Mouse (Mus musculus): Measurements from ENCODE around the gene Tbxas1. TPM values are rescaled to one million over a fixed set of nuclear protein-coding genes. Genes with fewer than 3 reads are reported as not detected.

Gene Tbxas1
- polyA plus RNA-seq, 1 experiment from 2014 or later: 2.7 TPM

- 85% methylated on average over 3 of the region's 3 CpGs for WGBS
- Histone ChIP-seq H3K27me3 (no peaks in the 10 kb centered on the region), H3K9me3 (no peaks in the 10 kb centered on the region), H3K4me3 (no peak overlapping the region), H3K4me1 (replicated peaks) (peaks cover 7% of the 10 kb centered on the region; the same call in 1 of the 2 replicates), H3K4me2 (no peak overlapping the region), H3K9ac (no peak overlapping the region), H3K27ac (replicated peaks) (no peak overlapping the region), H3K36me3 (no peaks in the 10 kb centered on the region)
- no peak for ATAC-seq (ENCODE audit: low FRiP score, low read depth)
Observed at GRCm38 (mm10) chr6:38901636-38902035, 26.4 kb downstream of the Tbxas1 start.

GRCm38 (mm10) chr6:38902820-38903439, 27.7 kb downstream of the Tbxas1 start:
- Histone ChIP-seq H3K36me3 (no peaks in the 10 kb centered on the region), H3K9me3 (no peaks in the 10 kb centered on the region), H3K4me2 (no peak overlapping the region), H3K27ac (replicated peaks) (no peak overlapping the region), H3K27me3 (no peaks in the 10 kb centered on the region), H3K4me1 (replicated peaks) (no peaks in the 10 kb centered on the region), H3K9ac (no peak overlapping the region), H3K4me3 (no peak overlapping the region)
- no peak for ATAC-seq (ENCODE audit: low FRiP score, low read depth)
- 93% methylated on average over 10 of the region's 10 CpGs for WGBS

- H3K27me3 ChIP-seq: no peaks in the 10 kb centered on the region
- no peaks in the 10 kb centered on the region for H3K9me3 ChIP-seq
- H3K9ac ChIP-seq: no peak overlapping the region
- no peaks in the 10 kb centered on the region for H3K36me3 ChIP-seq
- H3K4me2 ChIP-seq: no peak overlapping the region
- no peaks in the 10 kb centered on the region for H3K4me1 ChIP-seq (replicated peaks)
- no peak for ATAC-seq (ENCODE audit: low FRiP score, low read depth)
- 50% methylated on average over 6 of the region's 6 CpGs for WGBS
- no peak overlapping the region for H3K4me3 ChIP-seq
- H3K27ac ChIP-seq (replicated peaks): no peak overlapping the region
Observed at GRCm38 (mm10) chr6:38906005-38906404, 30.8 kb downstream of the Tbxas1 start.

- Histone ChIP-seq H3K4me2 (no peak overlapping the region), H3K27me3 (no peaks in the 10 kb centered on the region), H3K9me3 (no peaks in the 10 kb centered on the region), H3K4me3 (no peak overlapping the region), H3K36me3 (no peaks in the 10 kb centered on the region), H3K9ac (no peak overlapping the region), H3K4me1 (replicated peaks) (peaks cover 8% of the 10 kb centered on the region; the same call in 1 of the 2 replicates), H3K27ac (replicated peaks) (no peak overlapping the region)
- no peak for ATAC-seq (ENCODE audit: low FRiP score, low read depth)
- WGBS: 88% methylated on average over 6 of the region's 6 CpGs
Observed at GRCm38 (mm10) chr6:38908401-38908800, 33.2 kb downstream of the Tbxas1 start.

GRCm38 (mm10) chr6:38910828-38911559, 35.8 kb downstream of the Tbxas1 start:
- no peak for ATAC-seq (ENCODE audit: low FRiP score, low read depth)
- WGBS: 74% methylated on average over 3 of the region's 3 CpGs
- no peak overlapping the region for H3K27ac ChIP-seq (replicated peaks)

GRCm38 (mm10) chr6:38912121-38912660, 37.0 kb downstream of the Tbxas1 start:
- peaks cover 18% of the 10 kb centered on the region for H3K4me1 ChIP-seq (replicated peaks)
- H3K36me3 ChIP-seq: no peaks in the 10 kb centered on the region
- ATAC-seq (ENCODE audit: low FRiP score, low read depth): no peak
- no peak overlapping the region for H3K4me2 ChIP-seq
- H3K9me3 ChIP-seq: no peaks in the 10 kb centered on the region
- H3K4me3 ChIP-seq: no peak overlapping the region
- no peak overlapping the region for H3K27ac ChIP-seq (replicated peaks)
- no peaks in the 10 kb centered on the region for H3K27me3 ChIP-seq
- H3K9ac ChIP-seq: no peak overlapping the region

More at GRCm38 (mm10) chr6:38910828-38911559, 35.8 kb downstream of the Tbxas1 start:
- Histone ChIP-seq H3K9ac (no peak overlapping the region), H3K9me3 (no peaks in the 10 kb centered on the region), H3K4me3 (no peak overlapping the region), H3K27me3 (no peaks in the 10 kb centered on the region), H3K4me1 (replicated peaks) (peaks cover 18% of the 10 kb centered on the region), H3K36me3 (no peaks in the 10 kb centered on the region), H3K4me2 (no peak overlapping the region)

GRCm38 (mm10) chr6:38912845-38913244, 37.6 kb downstream of the Tbxas1 start:
- 61% methylated on average over 9 of the region's 9 CpGs for WGBS
- peaks cover 18% of the 10 kb centered on the region for H3K4me1 ChIP-seq (replicated peaks)
- no peak overlapping the region for H3K9ac ChIP-seq
- ATAC-seq (ENCODE audit: low FRiP score, low read depth): peak; percentile 29; the same call in 1 of the 2 replicates
- H3K27ac ChIP-seq (replicated peaks): no peak overlapping the region
- H3K27me3 ChIP-seq: no peaks in the 10 kb centered on the region
- H3K9me3 ChIP-seq: no peaks in the 10 kb centered on the region
- no peaks in the 10 kb centered on the region for H3K36me3 ChIP-seq
- H3K4me2 ChIP-seq: no peak overlapping the region
- no peak overlapping the region for H3K4me3 ChIP-seq

GRCm38 (mm10) chr6:38913386-38914042, 38.3 kb downstream of the Tbxas1 start:
- H3K9me3 ChIP-seq: no peaks in the 10 kb centered on the region
- no peaks in the 10 kb centered on the region for H3K27me3 ChIP-seq
- 43% methylated on average over 13 of the region's 13 CpGs for WGBS
- H3K4me2 ChIP-seq: no peak overlapping the region
- no peaks in the 10 kb centered on the region for H3K36me3 ChIP-seq
- peak overlapping the region; percentile 23; the same call in 1 of the 2 replicates for H3K27ac ChIP-seq (replicated peaks)
- ATAC-seq (ENCODE audit: low FRiP score, low read depth): no peak
- H3K4me1 ChIP-seq (replicated peaks): peaks cover 18% of the 10 kb centered on the region
- no peak overlapping the region for H3K4me3 ChIP-seq
- H3K9ac ChIP-seq: no peak overlapping the region

- peaks cover 18% of the 10 kb centered on the region for H3K4me1 ChIP-seq (replicated peaks)
- H3K9me3 ChIP-seq: no peaks in the 10 kb centered on the region
- no peak overlapping the region for H3K27ac ChIP-seq (replicated peaks)
- no peaks in the 10 kb centered on the region for H3K36me3 ChIP-seq
- WGBS: 79% methylated on average over 10 of the region's 10 CpGs
- H3K27me3 ChIP-seq: no peaks in the 10 kb centered on the region
- H3K9ac ChIP-seq: no peak overlapping the region
- H3K4me2 ChIP-seq: no peak overlapping the region
- H3K4me3 ChIP-seq: no peak overlapping the region
- ATAC-seq (ENCODE audit: low FRiP score, low read depth): no peak
Observed at GRCm38 (mm10) chr6:38914181-38914580, 39.0 kb downstream of the Tbxas1 start.

- Histone ChIP-seq H3K4me3 (no peak overlapping the region), H3K4me1 (replicated peaks) (peaks cover 18% of the 10 kb centered on the region), H3K36me3 (no peaks in the 10 kb centered on the region), H3K4me2 (no peak overlapping the region), H3K9ac (no peak overlapping the region), H3K9me3 (no peaks in the 10 kb centered on the region), H3K27ac (replicated peaks) (no peak overlapping the region), H3K27me3 (no peaks in the 10 kb centered on the region)
- WGBS: 57% methylated on average over 5 of the region's 5 CpGs
- no peak for ATAC-seq (ENCODE audit: low FRiP score, low read depth)
Observed at GRCm38 (mm10) chr6:38915776-38916175, 40.6 kb downstream of the Tbxas1 start.

- Histone ChIP-seq H3K4me1 (replicated peaks) (peaks cover 18% of the 10 kb centered on the region), H3K27me3 (no peaks in the 10 kb centered on the region), H3K4me2 (no peak overlapping the region), H3K27ac (replicated peaks) (no peak overlapping the region), H3K4me3 (no peak overlapping the region), H3K9ac (no peak overlapping the region), H3K9me3 (no peaks in the 10 kb centered on the region), H3K36me3 (no peaks in the 10 kb centered on the region)
- WGBS: 92% methylated on average over 4 of the region's 4 CpGs
- no peak for ATAC-seq (ENCODE audit: low FRiP score, low read depth)
Observed at GRCm38 (mm10) chr6:38916571-38916970, 41.4 kb downstream of the Tbxas1 start.

- H3K36me3 ChIP-seq: no peaks in the 10 kb centered on the region
- no peak for ATAC-seq (ENCODE audit: low FRiP score, low read depth)
- H3K4me2 ChIP-seq: no peak overlapping the region
- H3K9ac ChIP-seq: no peak overlapping the region
- 77% methylated on average over 3 of the region's 3 CpGs for WGBS
- H3K27me3 ChIP-seq: no peaks in the 10 kb centered on the region
- H3K4me3 ChIP-seq: no peak overlapping the region
- H3K4me1 ChIP-seq (replicated peaks): peaks cover 20% of the 10 kb centered on the region
- H3K27ac ChIP-seq (replicated peaks): no peak overlapping the region
- H3K9me3 ChIP-seq: no peaks in the 10 kb centered on the region
Observed at GRCm38 (mm10) chr6:38917415-38917814, 42.2 kb downstream of the Tbxas1 start.

Data from hindbrain, embryonic 15.5 days (tissue).